Mouse (Mus musculus) neural tube, embryonic 14.5 days (tissue): ENCODE results near the gene 4933407L21Rik. TPM values are rescaled to one million over a fixed set of nuclear protein-coding genes. Genes with fewer than 3 reads are reported as not detected.

Source experiments
- ATAC-seq: fragments of 200-750 bp; cut with Nextera tagmentation; 2 replicates; pipeline ENCODE4 v1.8.0; 2017; ENCODE audit warnings: low read depth, mild to moderate bottlenecking, moderate TSS enrichment, moderate library complexity
- H3K27ac ChIP-seq: fragments of 300-500 bp; sonication (generic); 2 replicates; pipeline ENCODE4 v1.5.1; 2014; ENCODE audit warnings: low read depth, mild to moderate bottlenecking, control low read depth, low read length, moderate library complexity, mixed read lengths
- H3K27me3 ChIP-seq: fragments of 300-500 bp; sonication (generic); 2 replicates; pipeline ENCODE4 v1.6.1; 2014; ENCODE audit warnings: low read length; ENCODE audit not compliant: control insufficient read depth, insufficient read depth
- H3K36me3 ChIP-seq: fragments of 300-500 bp; sonication (generic); 2 replicates; pipeline ENCODE4 v1.6.1; 2014; ENCODE audit warnings: low read length, mixed read lengths; ENCODE audit not compliant: control insufficient read depth, insufficient read depth
- H3K4me1 ChIP-seq: fragments of 300-500 bp; sonication (generic); 2 replicates; pipeline ENCODE4 v1.6.1; 2014; ENCODE audit warnings: low read length; ENCODE audit not compliant: control insufficient read depth, insufficient read depth
- H3K4me2 ChIP-seq: fragments of 300-500 bp; sonication (generic); 2 replicates; pipeline ENCODE4 v1.6.1; 2014; ENCODE audit warnings: mild to moderate bottlenecking, low read depth, low read length, control low read depth
- H3K4me3 ChIP-seq: fragments of 300-500 bp; sonication (generic); 2 replicates; pipeline ENCODE4 v1.5.1; 2014; ENCODE audit warnings: low read depth, low read length, control low read depth, mixed read lengths
- H3K9ac ChIP-seq: fragments of 300-500 bp; sonication (generic); replicated peaks from 2 replicates; pipeline ENCODE4 v1.6.1; 2014; ENCODE audit warnings: low read depth, mild to moderate bottlenecking, control low read depth, low read length, mixed read lengths
- H3K9me3 ChIP-seq: fragments of 300-500 bp; sonication (generic); 2 replicates; pipeline ENCODE4 v1.6.1; 2016; ENCODE audit warnings: low read length; ENCODE audit not compliant: control insufficient read depth
- WGBS: fragments of 180-500 bp; shearing (Covaris S2); extraction: QIAGEN DNeasy Blood & Tissue Kit; methylation state at CpG from one replicate; pipeline ENCODE4 v1.1.7; 2014; 5-methylcytosine and 5-hydroxymethylcytosine counted together
- polyA plus RNA-seq: library from polyadenylated mRNA; unstranded; fragments of >200 nt; fragmentation: Nextera tagmentation; extraction: Ambion mirVana; gene quantifications from 2 replicates; pipeline ENCODE4 v1.2.1, GENCODE M21; 2014

4933407L21Rik gene
- polyA plus RNA-seq, 1 experiment from 2014 or later: 6.9 TPM

- no peak for ATAC-seq
- no peak overlapping the region for H3K9ac ChIP-seq
- H3K4me1 ChIP-seq: peaks cover 13% of the 10 kb centered on the region
- H3K27ac ChIP-seq: no peak overlapping the region
- H3K4me2 ChIP-seq: no peak overlapping the region
- peaks cover 1% of the 10 kb centered on the region; the same call in 1 of the 2 replicates for H3K36me3 ChIP-seq
- no peaks in the 10 kb centered on the region for H3K27me3 ChIP-seq
- no peaks in the 10 kb centered on the region for H3K9me3 ChIP-seq
- no peak overlapping the region for H3K4me3 ChIP-seq
- 92% methylated on average over 7 of the region's 7 CpGs for WGBS
Observed at GRCm38 (mm10) chr1:85913078-85913755, 15.1 kb upstream of the 4933407L21Rik start.

GRCm38 (mm10) chr1:85915890-85916289, 12.4 kb upstream of the 4933407L21Rik start:
- Histone ChIP-seq H3K27ac (no peak overlapping the region), H3K27me3 (no peaks in the 10 kb centered on the region), H3K4me2 (no peak overlapping the region), H3K36me3 (no peaks in the 10 kb centered on the region), H3K4me1 (peaks cover 13% of the 10 kb centered on the region), H3K9me3 (no peaks in the 10 kb centered on the region), H3K9ac (no peak overlapping the region), H3K4me3 (no peak overlapping the region)
- no peak for ATAC-seq

- ATAC-seq: peak; percentile 86
- no peaks in the 10 kb centered on the region for H3K36me3 ChIP-seq
- no peak overlapping the region for H3K4me3 ChIP-seq
- no peaks in the 10 kb centered on the region for H3K9me3 ChIP-seq
- peak overlapping the region; percentile 49 for H3K27ac ChIP-seq
- H3K27me3 ChIP-seq: no peaks in the 10 kb centered on the region
- 9% methylated on average over 4 of the region's 4 CpGs for WGBS
- H3K9ac ChIP-seq: no peak overlapping the region
- no peak overlapping the region for H3K4me2 ChIP-seq
- H3K4me1 ChIP-seq: peaks cover 13% of the 10 kb centered on the region
Observed at GRCm38 (mm10) chr1:85916830-85917450, 11.3 kb upstream of the 4933407L21Rik start.

GRCm38 (mm10) chr1:85919621-85920020, 8.7 kb upstream of the 4933407L21Rik start:
- H3K4me1 ChIP-seq: peaks cover 13% of the 10 kb centered on the region
- no peaks in the 10 kb centered on the region for H3K36me3 ChIP-seq
- no peaks in the 10 kb centered on the region for H3K9me3 ChIP-seq
- no peaks in the 10 kb centered on the region for H3K27me3 ChIP-seq
- no peak overlapping the region for H3K9ac ChIP-seq
- H3K27ac ChIP-seq: no peak overlapping the region
- 88% methylated on average over 7 of the region's 7 CpGs for WGBS
- ATAC-seq: no peak
- H3K4me2 ChIP-seq: no peak overlapping the region
- H3K4me3 ChIP-seq: no peak overlapping the region

DNA sequence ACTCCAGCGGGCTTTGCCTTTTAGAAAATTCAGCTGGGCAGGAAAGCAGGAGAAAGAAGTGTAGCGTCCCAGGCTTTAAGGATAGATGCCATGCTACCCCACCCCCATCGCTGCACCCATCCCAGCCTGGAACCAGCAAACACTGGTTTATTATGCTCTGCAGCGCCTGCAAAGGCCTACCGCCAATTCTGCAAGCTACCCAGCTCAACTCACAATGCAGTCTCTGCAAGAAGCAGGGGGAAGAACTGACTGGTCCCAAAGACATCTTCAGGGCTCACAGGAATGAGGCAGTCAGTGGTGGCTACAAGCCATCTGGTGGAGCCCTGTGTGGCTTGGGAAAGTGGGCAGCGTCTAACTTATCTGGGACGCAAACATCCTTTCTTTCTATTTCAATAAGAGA, 6.6 kb upstream of the 4933407L21Rik start:
- no peak overlapping the region for H3K9ac ChIP-seq
- no peak overlapping the region for H3K4me2 ChIP-seq
- H3K36me3 ChIP-seq: no peaks in the 10 kb centered on the region
- peaks cover 8% of the 10 kb centered on the region for H3K4me1 ChIP-seq
- H3K4me3 ChIP-seq: no peak overlapping the region
- WGBS: 72% methylated on average over 7 of the region's 7 CpGs
- H3K27ac ChIP-seq: 0 out of 2 replicates have a peak overlapping the region, but pooled peaks have one; percentile 7
- ATAC-seq: peak; percentile 19; the same call in 1 of the 2 replicates
- no peaks in the 10 kb centered on the region for H3K27me3 ChIP-seq
- no peaks in the 10 kb centered on the region for H3K9me3 ChIP-seq

DNA sequence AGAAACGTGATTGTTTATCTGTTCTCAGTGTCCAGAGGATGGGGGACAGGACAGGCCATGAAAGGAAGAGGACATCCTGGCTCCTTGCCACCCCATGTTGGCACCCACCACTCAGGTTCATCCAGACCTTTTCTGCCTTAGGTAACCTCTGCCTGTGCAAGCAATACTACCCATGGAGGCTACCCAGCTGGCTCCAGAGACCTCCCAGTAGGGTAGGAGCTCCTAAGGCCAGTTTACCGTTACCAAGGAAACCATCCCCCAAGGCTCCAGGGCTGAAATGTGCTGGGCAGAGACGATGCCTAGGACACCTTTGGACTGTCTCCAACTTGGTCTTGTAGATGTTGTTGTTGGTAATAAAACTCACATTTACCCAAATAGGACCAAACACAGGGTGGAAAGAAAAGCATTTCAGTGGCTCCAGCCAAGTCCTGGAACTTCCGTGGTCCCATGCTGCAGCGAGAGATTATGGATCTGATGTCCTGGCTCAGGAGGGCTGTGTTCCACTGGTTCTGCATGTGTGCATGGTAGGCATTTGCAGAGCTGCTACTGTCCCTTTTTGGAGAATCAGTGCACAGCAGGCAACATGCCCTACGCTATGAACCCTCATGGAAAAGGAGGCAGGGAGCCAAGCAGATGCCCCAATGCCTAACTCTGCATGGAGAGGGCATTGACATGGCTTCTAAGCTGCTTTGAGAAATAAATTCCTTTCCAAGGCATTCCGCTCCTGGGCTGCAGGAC, 6.0 kb upstream of the 4933407L21Rik start:
- no peak overlapping the region for H3K4me3 ChIP-seq
- no peak overlapping the region for H3K9ac ChIP-seq
- H3K36me3 ChIP-seq: no peaks in the 10 kb centered on the region
- H3K9me3 ChIP-seq: no peaks in the 10 kb centered on the region
- no peak overlapping the region for H3K4me2 ChIP-seq
- 56% methylated on average over 7 of the region's 7 CpGs for WGBS
- H3K27me3 ChIP-seq: no peaks in the 10 kb centered on the region
- H3K4me1 ChIP-seq: peaks cover 3% of the 10 kb centered on the region
- ATAC-seq: peak; percentile 39; the same call in 1 of the 2 replicates
- peak overlapping the region; percentile 39; the same call in 1 of the 2 replicates for H3K27ac ChIP-seq

DNA sequence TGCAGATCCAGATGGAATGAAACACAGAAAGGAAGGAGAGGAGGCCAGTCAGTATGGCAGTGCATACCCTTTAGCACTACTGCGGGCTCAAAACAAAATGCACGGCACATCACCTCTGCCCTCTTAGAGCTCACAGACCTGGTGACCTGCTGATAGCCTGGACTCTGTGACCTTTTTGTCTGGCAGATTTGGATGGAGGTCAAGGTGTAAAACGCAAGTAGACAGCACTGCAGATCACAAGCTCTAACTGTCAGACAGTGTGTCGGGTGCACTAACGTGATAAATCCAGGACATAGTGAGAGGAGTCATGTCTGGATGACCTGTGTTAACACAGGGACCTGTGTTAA, 5.4 kb upstream of the 4933407L21Rik start:
- Histone ChIP-seq H3K27me3 (no peaks in the 10 kb centered on the region), H3K4me1 (peaks cover 3% of the 10 kb centered on the region; the same call in 1 of the 2 replicates), H3K36me3 (no peaks in the 10 kb centered on the region), H3K4me3 (no peak overlapping the region), H3K9me3 (no peaks in the 10 kb centered on the region), H3K27ac (peak overlapping the region; percentile 39; the same call in 1 of the 2 replicates), H3K9ac (no peak overlapping the region), H3K4me2 (no peak overlapping the region)
- no peak for ATAC-seq
- WGBS: 78% methylated on average over 5 of the region's 5 CpGs

DNA sequence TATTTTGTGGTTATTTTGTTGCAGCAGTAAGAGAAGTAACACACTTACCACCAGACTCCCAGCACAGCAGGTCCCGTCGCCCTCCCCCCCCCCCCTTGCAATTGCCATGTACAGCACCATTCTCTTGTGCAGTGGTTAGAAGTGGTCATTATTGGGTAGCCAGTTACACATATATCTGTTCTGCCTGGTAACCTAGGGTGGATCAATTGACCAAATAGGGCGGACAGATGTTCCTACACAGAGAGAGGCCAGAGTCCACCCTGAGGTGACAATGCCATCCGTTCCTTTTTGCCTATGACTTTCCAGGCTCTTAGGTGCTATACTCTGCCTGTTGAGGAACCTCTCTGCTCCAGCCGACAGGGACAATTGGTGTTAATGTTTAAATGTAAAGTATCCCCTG, 3.1 kb upstream of the 4933407L21Rik start:
- H3K9me3 ChIP-seq: no peaks in the 10 kb centered on the region
- H3K4me2 ChIP-seq: no peak overlapping the region
- no peak overlapping the region for H3K4me3 ChIP-seq
- no peak overlapping the region for H3K27ac ChIP-seq
- ATAC-seq: no peak
- no peaks in the 10 kb centered on the region for H3K36me3 ChIP-seq
- no peaks in the 10 kb centered on the region for H3K27me3 ChIP-seq
- peaks cover 5% of the 10 kb centered on the region; the same call in 1 of the 2 replicates for H3K4me1 ChIP-seq
- H3K9ac ChIP-seq: no peak overlapping the region
- 79% methylated on average over 5 of the region's 5 CpGs for WGBS

- ATAC-seq: peak; percentile 45
- Histone ChIP-seq H3K4me2 (no peak overlapping the region), H3K27me3 (no peaks in the 10 kb centered on the region), H3K4me1 (peaks cover 11% of the 10 kb centered on the region), H3K36me3 (no peaks in the 10 kb centered on the region), H3K9ac (no peak overlapping the region), H3K4me3 (no peak overlapping the region), H3K27ac (peak overlapping the region; percentile 76), H3K9me3 (no peaks in the 10 kb centered on the region)
- WGBS: 23% methylated on average over 4 of the region's 4 CpGs
Observed at GRCm38 (mm10) chr1:85928688-85929065, 394 bp downstream of the 4933407L21Rik start.
